Mouse (Mus musculus) bone marrow, adult 2 months (tissue): ENCODE measurements at regions not wholly inside any gene's neighbourhood (a gene's known extent, or its start where the extent isn't known, plus 50 kb on each side); places are given as distances from the start of the nearest gene placed in this dataset.

Experiments used
- CTCF ChIP-seq: fragments of 200-500 bp; IDR thresholded peaks from 2 replicates; pipeline ENCODE4 v1.5.1; 2011; ENCODE audit warnings: low read length, control low read depth; ENCODE audit not compliant: control insufficient read depth, insufficient read depth
- POLR2A ChIP-seq: fragments of 200-500 bp; IDR thresholded peaks from 2 replicates; pipeline ENCODE4 v1.6.1; 2011; ENCODE audit warnings: low read depth, mild to moderate bottlenecking, control low read depth, low read length, borderline replicate concordance; ENCODE audit not compliant: control insufficient read depth

DNA sequence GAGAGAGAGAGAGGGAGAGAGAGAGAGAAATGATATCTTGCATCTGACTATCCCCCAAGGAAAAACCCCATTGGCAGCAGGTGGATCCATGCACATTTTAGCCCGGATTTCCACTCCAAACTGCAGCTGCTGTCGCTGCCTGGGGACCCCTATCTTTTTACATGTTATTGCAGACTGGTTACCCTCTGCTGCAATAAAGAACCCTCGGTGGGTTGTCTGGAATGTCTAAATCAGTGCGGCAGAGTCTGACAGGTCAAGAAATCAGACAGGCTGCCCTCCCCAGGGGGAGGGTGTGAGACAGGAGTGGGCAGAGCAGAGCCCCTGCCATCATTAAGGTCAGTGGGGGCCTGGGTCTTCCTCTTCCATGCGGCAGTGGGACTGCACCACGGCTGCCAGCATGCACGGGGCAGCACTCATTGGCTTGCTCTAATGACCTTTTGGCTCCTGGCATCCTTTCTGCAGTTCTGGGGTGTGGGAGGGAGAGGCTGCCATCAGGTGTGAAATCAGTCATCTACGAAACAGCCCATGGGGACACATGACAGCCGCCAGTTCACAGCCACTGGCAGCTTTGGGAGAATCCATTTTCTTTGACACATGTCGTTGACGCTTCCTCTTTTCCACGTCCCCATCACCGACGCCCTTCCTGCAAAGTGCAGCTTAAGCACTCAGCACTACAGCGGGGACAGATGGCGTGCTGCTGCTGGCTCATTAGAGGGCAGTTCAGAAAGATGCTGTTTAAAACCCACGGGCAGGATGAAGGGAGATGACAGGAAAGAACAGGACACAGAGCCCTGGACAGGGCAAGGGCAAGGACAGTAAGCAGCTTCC, 256.8 kb upstream of the Sulf2 start:
- TF ChIP-seq CTCF = no peak
- no peak for TF ChIP-seq POLR2A
